Mouse (Mus musculus) megakaryocyte, embryonic 14.5 days (primary cell): ENCODE data around the gene Lancl2.

Source experiments
- FLI1 ChIP-seq: IDR thresholded peaks from 2 replicates; pipeline ENCODE4 v1.6.1; 2012; ENCODE audit warnings: low read length, inconsistent platforms, mixed read lengths
- GATA1 ChIP-seq: IDR thresholded peaks from 3 replicates; pipeline ENCODE4 v1.6.1; 2012; ENCODE audit warnings: mixed read lengths, low read length, inconsistent platforms, borderline replicate concordance

GRCm38 (mm10) chr6:57770467-57771190 is 68.3 kb downstream of the Lancl2 start:
- TF ChIP-seq GATA1: no peak
- TF ChIP-seq FLI1: no peak
